Mouse (Mus musculus) embryonic fibroblast, embryonic 13.5 days (primary cell): ENCODE data around the gene Gm20388. TPM values are rescaled to one million over a fixed set of nuclear protein-coding genes. Genes with fewer than 3 reads are reported as not detected.
A peak's percentile ranks its signal among the peaks of the same experiment; 100 is the strongest.
"Not testable (repeated sequence)": the region's sequence is repeated elsewhere in the genome, so short reads cannot be mapped to it uniquely, and the experiment has no call there.

ENCODE experiments used
- H3K27ac ChIP-seq: 2 replicates; pipeline ENCODE4 v1.5.1; 2012; ENCODE audit warnings: low read length, control low read depth, inconsistent platforms; ENCODE audit not compliant: insufficient read depth
- H3K4me1 ChIP-seq: 2 replicates; pipeline ENCODE4 v1.6.1; 2011; ENCODE audit warnings: low read length; ENCODE audit not compliant: control insufficient read depth, insufficient read depth
- H3K4me3 ChIP-seq: 2 replicates; pipeline ENCODE4 v1.5.1; 2011; ENCODE audit warnings: mild to moderate bottlenecking, control low read depth, low read length; ENCODE audit not compliant: insufficient read depth
- CTCF ChIP-seq: IDR thresholded peaks from 2 replicates; pipeline ENCODE4 v1.5.1; 2011; ENCODE audit warnings: mild to moderate bottlenecking, control low read depth, low read length, moderate library complexity, borderline replicate concordance; ENCODE audit not compliant: insufficient read depth
- POLR2A ChIP-seq: IDR thresholded peaks from 2 replicates; pipeline ENCODE4 v1.6.1; 2011; ENCODE audit warnings: low read depth, mild to moderate bottlenecking, control low read depth, low read length, moderate library complexity
- polyA plus RNA-seq: library from polyadenylated mRNA; stranded (reverse); fragments of >200 nt; gene quantifications from 2 replicates; pipeline ENCODE4 v1.2.4, GENCODE M21; 2011; ENCODE audit warnings: low read depth; ENCODE audit not compliant: missing spikeins, insufficient read length

Gene Gm20388
- polyA plus RNA-seq, 1 experiment: 82.8 TPM

DNA sequence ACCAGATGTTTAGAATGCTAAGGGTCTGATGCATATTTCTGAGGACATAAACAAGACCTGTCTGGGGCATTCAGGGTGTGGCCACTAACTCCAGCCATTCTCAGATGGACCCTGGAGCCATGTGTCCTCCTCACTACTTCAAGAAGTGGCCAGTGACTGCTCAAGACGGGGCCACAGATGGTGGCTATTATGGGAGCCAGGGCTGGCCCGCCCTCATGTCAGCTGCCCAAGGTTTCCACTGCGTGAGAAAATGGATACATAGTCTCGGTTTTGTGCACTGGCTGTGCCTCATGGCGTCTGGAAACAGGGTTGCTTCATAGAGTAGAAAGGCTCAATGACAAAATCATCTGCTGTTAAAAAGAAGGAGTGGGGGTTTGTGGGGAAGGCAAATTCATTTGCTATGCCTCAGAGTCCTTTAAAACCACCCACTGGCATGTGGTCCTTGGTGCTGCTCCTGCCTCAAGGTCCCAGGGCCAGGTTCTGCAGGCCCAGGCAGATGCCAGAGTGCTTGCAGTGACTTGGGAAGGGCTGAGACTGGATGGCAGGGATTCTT, 1222.4 kb downstream of the Gm20388 start:
- Histone ChIP-seq H3K27ac (peak overlapping the region; percentile 62; the same call in 1 of the 2 replicates), H3K4me1 (0 out of 2 replicates have a peak, but pooled peaks cover 3% of the 10 kb centered on the region), H3K4me3 (no peak overlapping the region)
- TF ChIP-seq CTCF (no peak), POLR2A (no peak)

DNA sequence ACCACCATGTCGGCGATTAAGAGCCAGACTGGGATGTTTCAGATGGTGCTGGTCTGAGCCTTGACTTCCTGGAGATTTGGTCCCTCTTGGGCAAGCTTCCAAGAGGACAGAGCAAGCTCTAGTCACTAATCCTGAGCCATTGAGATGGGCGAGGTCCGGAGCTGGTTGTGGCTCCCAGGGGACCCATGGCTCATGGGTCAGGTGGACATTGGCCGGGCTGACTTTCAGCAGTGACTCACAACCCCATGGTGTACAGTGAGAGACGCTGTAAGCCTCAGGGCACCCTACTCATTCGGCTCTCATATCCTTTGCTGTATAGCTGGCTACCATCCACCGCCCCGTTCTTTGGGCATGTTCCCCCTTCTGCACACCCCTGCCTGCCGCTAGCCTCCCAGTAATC, 1223.5 kb downstream of the Gm20388 start:
- TF ChIP-seq POLR2A: no peak
- no peak for TF ChIP-seq CTCF
- H3K27ac ChIP-seq: peak overlapping the region; percentile 9; the same call in 1 of the 2 replicates
- no peak overlapping the region for H3K4me3 ChIP-seq
- 0 out of 2 replicates have a peak, but pooled peaks cover 3% of the 10 kb centered on the region for H3K4me1 ChIP-seq

DNA sequence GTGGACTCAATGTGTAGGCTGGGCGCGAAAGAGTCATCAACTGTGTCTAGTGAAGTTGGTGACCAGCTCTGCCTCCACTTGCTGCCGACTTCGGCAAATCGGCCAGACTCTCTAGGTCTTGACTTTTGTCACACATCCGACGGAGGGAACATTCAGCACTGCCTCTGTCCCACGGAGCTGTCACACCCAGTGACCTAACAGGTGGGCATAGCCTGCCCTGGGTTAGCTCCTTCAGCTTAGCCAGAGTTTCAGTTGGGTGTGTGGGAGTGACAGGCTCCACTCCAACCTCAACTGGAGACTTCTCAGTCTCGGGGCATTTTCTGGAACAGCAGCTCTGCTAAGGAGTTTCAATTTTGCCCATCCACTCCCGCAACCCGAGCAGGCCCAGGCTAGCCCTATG, 1223.9 kb downstream of the Gm20388 start:
- TF ChIP-seq CTCF: no peak
- no peak for TF ChIP-seq POLR2A
- no peak overlapping the region for H3K4me3 ChIP-seq
- H3K27ac ChIP-seq: peak overlapping the region; percentile 9; the same call in 1 of the 2 replicates
- H3K4me1 ChIP-seq: 0 out of 2 replicates have a peak, but pooled peaks cover 3% of the 10 kb centered on the region

DNA sequence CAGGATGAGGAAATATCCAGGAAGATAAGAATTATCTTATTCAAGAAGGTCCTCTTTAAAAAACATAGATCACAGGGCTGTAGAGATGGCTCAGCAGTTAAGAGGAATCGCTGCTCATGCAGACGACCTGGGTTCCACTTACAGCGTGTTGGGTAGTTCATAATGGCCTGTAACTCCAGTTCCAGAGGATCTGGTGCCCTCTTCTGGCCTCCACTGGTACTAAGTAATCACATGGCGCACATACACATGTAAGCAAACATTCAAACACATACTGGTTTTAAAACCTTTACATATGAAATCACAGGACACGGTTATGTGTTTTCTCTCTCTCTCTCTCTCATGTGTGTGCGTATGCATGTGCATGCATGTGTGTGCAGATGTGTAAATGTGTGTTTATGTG, 1226.2 kb downstream of the Gm20388 start:
- Histone ChIP-seq H3K4me1 (peaks cover 7% of the 10 kb centered on the region), H3K27ac (no peak overlapping the region)
- TF ChIP-seq CTCF: no peak
- TF ChIP-seq POLR2A: no peak

DNA sequence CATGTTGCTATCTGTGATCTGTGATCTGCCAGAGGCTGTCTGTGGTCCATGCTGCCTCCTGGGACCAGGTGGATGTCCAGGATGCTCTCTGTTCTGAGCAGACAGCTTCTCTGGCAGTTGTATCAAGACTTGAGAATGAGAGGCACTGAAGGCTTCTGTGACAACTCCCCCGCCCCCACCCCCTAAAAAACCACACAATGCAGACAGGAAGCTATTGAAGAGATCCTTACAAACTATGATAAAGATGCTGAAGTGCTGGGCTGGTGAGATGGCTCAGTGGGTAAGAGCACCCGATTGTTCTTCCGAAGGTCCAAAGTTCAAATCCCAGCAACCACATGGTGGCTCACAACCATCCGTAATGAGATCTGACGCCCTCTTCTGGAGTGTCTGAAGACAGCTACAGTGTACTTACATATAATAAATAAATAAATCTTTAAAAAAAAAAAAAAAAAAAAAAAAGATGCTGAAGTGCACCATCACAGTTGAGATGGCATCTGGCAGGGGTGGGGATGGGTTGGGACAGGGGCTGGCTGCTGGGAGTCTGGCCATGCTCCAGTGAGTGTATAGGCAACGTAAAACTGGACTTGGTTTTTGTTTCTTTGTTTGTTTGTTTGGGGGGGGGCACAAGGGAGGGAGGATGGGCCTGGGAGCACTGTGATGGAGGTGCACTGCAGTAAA, 1235.0 kb downstream of the Gm20388 start:
- H3K4me1 ChIP-seq, H3K4me3 ChIP-seq, H3K27ac ChIP-seq: not testable (repeated sequence)

More for the DNA sequence above, 1226.2 kb downstream of the Gm20388 start:
- H3K4me3 ChIP-seq: no peak overlapping the region

DNA sequence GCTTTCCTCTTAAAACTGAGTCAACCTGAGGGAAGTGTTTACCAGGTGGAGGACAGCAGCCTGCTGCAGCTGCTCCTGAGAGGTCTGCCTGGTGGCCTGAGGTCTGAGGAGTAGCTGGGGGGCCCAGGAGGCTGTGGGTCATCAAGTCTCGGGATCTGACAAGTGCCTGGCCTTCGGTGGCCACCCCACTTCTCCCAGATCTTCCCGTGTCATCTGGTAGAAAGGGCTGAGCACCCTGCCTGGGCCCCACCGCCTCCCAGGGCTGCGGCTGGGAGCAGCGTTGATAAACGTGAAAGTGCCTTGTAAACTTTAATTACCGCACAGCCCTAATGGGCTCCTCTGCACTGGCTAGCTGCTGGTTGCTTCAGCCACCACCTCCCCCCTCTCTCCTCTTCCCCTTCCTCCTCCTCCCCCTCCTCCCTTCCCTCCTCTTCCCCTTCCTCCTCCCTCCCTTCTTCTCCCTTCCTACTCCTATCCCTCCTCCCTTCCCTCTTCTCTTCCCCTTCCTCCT, 1238.0 kb downstream of the Gm20388 start:
- no peak overlapping the region for H3K27ac ChIP-seq
- H3K4me1 ChIP-seq: peaks cover 3% of the 10 kb centered on the region; the same call in 1 of the 2 replicates
- no peak overlapping the region for H3K4me3 ChIP-seq
- TF ChIP-seq POLR2A (no peak), CTCF (no peak)

DNA sequence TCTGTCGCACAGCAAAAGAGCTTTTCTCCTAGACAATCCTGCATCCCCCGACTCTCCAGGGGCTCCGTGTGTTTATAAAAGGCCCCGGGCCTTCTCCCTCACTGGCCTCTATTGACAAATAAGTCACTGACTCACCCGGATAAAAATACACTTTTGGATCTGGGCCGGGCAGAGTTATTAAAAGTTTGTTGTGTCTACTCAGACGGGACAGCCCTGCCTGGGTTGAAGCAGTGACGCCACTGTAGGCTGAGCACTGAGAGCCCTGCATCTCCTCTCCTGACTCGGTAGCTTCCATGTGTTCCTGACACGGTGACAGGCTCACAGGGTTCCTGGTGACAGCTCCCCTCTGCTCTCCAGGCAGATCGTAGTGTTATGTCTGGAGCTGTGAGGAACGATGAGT, 1241.8 kb downstream of the Gm20388 start:
- Histone ChIP-seq H3K4me3 (no peak overlapping the region), H3K4me1 (peaks cover 3% of the 10 kb centered on the region; the same call in 1 of the 2 replicates), H3K27ac (no peak overlapping the region)
- TF ChIP-seq POLR2A (no peak), CTCF (no peak)

DNA sequence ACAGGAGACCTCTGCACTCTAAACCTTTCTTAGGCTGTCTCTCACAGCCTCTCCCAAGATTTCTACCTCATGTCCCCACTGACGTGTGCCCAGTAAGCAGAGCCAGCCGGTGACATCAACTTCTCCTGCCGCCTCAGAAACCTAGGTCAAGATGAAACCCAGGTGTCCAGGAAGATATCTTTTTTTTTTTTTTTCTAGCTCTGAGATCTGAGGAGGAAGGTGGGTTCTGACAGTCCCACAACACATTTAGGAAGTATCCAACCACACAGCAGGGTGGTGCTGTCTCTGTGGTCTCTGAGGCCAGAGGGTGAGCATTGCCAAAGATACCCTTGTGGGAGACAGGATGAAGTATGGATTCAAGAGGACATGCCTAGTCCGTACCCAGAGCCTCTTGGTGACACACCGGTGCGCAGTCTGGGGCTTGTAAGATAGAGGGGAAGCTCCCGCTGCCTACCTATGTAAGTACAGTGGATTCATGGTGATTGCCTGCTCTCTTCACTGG, 1246.4 kb downstream of the Gm20388 start:
- Histone ChIP-seq H3K4me1 (peaks cover 3% of the 10 kb centered on the region; the same call in 1 of the 2 replicates), H3K27ac (no peak overlapping the region)

DNA sequence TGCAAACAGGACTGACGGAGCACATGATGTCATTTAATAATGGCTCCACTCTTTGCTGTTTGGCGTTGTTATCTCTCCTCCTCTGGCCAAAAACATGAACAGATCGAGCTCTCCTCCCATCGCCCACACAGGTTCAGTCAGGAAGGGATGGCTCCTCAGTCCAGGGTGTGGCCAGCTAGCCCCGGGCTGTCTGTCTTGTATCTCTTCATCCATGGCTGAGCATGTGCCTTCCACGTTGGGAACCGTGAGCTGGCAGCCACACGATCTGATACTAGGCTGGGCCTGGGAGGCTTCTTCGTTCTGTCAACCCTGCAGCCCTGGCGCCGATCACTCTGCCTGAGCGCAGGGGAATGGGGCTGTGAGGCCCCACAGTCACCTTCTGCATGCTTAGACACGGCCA, 1248.2 kb downstream of the Gm20388 start:
- TF ChIP-seq CTCF: no peak
- no peak for TF ChIP-seq POLR2A
- Histone ChIP-seq H3K4me1 (no peaks in the 10 kb centered on the region), H3K27ac (no peak overlapping the region), H3K4me3 (no peak overlapping the region)

More for the DNA sequence above, 1246.4 kb downstream of the Gm20388 start:
- no peak overlapping the region for H3K4me3 ChIP-seq
- no peak for TF ChIP-seq CTCF
- no peak for TF ChIP-seq POLR2A

DNA sequence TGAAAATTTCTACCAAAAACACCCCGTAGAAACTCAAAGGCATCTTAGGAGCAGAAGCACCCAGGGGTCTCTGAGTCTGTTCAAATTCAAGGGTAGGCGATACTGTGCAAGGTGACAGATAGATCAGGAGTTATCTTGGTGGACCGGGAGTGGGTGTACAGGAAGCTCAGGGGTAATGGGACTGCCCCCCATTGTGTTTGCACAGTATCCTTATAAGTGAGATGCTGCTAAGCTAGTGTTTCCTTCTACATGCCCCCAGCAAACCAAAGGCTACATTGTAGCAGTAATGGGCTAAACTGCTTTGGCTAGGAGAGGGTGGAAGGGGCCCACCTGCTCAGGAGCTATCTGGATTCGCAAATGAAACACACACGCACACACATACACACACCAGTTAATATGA, 1250.8 kb downstream of the Gm20388 start:
- Histone ChIP-seq H3K4me3 (no peak overlapping the region), H3K4me1 (no peaks in the 10 kb centered on the region; the same call in 1 of the 2 replicates), H3K27ac (no peak overlapping the region)
- no peak for TF ChIP-seq POLR2A
- no peak for TF ChIP-seq CTCF

DNA sequence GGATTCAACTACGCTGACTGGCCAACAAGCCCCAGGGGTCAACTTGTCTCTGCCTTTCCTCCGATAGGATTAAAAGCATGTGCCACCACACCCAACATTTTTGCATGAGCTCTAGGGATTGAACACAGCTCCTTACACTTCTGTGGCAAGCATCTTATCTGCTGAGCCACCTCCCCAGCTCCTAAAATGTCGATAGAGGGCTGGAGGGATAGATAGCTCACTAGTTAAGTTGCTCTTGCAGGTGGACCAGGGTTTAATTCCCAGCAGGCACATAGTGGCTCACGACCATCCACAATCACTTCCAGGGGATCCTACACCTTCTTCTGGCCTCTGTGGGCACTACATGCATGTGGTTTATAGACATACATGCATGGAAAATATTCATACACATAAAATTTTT, 1251.8 kb downstream of the Gm20388 start:
- Histone ChIP-seq H3K27ac (no peak overlapping the region), H3K4me1 (no peaks in the 10 kb centered on the region; the same call in 1 of the 2 replicates), H3K4me3 (no peak overlapping the region)
- no peak for TF ChIP-seq CTCF
- TF ChIP-seq POLR2A: no peak
